Mouse (Mus musculus) bone marrow, adult 2 months (tissue): ENCODE data around the gene Ddx4.
"Not testable (repeated sequence)": the region's sequence is repeated elsewhere in the genome, so short reads cannot be mapped to it uniquely, and the experiment has no call there.

ENCODE experiments used
- CTCF ChIP-seq: fragments of 200-500 bp; IDR thresholded peaks from 2 replicates; pipeline ENCODE4 v1.5.1; 2011; ENCODE audit warnings: low read length, control low read depth; ENCODE audit not compliant: control insufficient read depth, insufficient read depth
- POLR2A ChIP-seq: fragments of 200-500 bp; IDR thresholded peaks from 2 replicates; pipeline ENCODE4 v1.6.1; 2011; ENCODE audit warnings: low read depth, mild to moderate bottlenecking, control low read depth, low read length, borderline replicate concordance; ENCODE audit not compliant: control insufficient read depth

GRCm38 (mm10) chr13:112578041-112578440, 74.2 kb downstream of the Ddx4 start:
- TF ChIP-seq POLR2A, CTCF: not testable (repeated sequence)
